Mouse (Mus musculus) v-Abl transformed pro-B cells (cell line): Measurements from ENCODE around the gene Rd3l.

Experiments used
- in situ Hi-C, 2 experiments: fragments of 400-800 bp; cut with MboI; formaldehyde crosslinking; loops; one replicate each; pipeline ENCODE4 v1.15.1; 2025; ENCODE audit not compliant: unreplicated experiment in 2 of 2

Rd3l gene

DNA sequence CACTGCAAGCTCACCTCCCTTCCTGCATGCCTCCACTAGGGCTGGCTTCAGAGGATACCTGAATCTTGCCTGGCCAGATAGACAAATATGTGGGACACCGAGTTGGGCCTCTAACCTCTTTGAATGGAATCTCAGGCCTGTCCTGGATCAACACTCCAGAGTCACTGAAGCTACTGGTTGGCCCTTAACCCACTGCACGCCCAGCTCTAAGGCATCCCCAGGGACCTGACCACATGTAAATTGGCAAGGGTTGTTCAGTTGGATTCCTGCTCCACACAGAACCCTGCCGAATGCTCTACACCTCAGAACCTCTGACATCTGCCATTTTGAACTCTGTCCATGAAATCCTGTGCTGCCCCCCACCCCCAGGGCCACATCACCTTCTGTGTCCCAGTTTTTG is 48.6 kb downstream of the Rd3l start:
- in situ Hi-C loops: no loop called here

- in situ Hi-C loops: no loop called here
Measured at GRCm38 (mm10) chr12:111931411-111932025, 49.6 kb downstream of the Rd3l start.
